Mouse (Mus musculus): Measurements from ENCODE around the gene Ugt1a5. TPM values are rescaled to one million over a fixed set of nuclear protein-coding genes. Genes with fewer than 3 reads are reported as not detected.

The Ugt1a5 gene
- total RNA-seq, 1 experiment = not detected

- Histone ChIP-seq H3K9me3 (ENCODE audit: control insufficient read depth, insufficient read depth, low read depth, low read length) (peaks cover 3% of the 10 kb centered on the region; the same call in 1 of the 2 replicates), H3K36me3 (ENCODE audit: control insufficient read depth, insufficient read depth, low read length, poor library complexity, severe bottlenecking) (peaks cover 45% of the 10 kb centered on the region), H3K4me1 (ENCODE audit: control insufficient read depth in 2 of 2, insufficient read depth in 2 of 2, low read length in 2 of 2, poor library complexity in 1 of 2) (peaks cover 3 to 4% of the 10 kb centered on the region in 2 experiments; a peak in 2 of 4 replicates), H3K4me3 (ENCODE audit: insufficient read depth in 1 of 2, low read depth in 1 of 2, low read length in 2 of 2, poor library complexity in 1 of 2, severe bottlenecking in 1 of 2) (no peak overlapping the region), H3K27ac (ENCODE audit: insufficient read depth, low read depth, low read length, poor library complexity, severe bottlenecking) (no peak overlapping the region), H3K9ac (ENCODE audit: insufficient read depth, low read depth, low read length, poor library complexity, severe bottlenecking) (no peak overlapping the region)
- in situ Hi-C loops (cut with MboI; ENCODE audit: low sequenced_read_pairs in 2 of 2, unreplicated experiment in 2 of 2) = no loop called here
- TF ChIP-seq MAFK (IDR thresholded peaks at IDR 0.05; ENCODE audit: insufficient read depth, low read depth, low read length) = no peak
- no peak for TF ChIP-seq ZNF384 (IDR thresholded peaks at IDR 0.05; ENCODE audit: low read depth, low read length)
- no peak for TF ChIP-seq HCFC1 (IDR thresholded peaks at IDR 0.05; ENCODE audit: borderline replicate concordance, insufficient read depth, low read length)
- no peak for TF ChIP-seq CHD2 (IDR thresholded peaks at IDR 0.05; ENCODE audit: low read depth, low read length)
- TF ChIP-seq ZC3H11A (IDR thresholded peaks at IDR 0.05; ENCODE audit: borderline replicate concordance, low read depth, low read length) = no peak
- DNase-seq (ENCODE audit: low read depth, low spot score) = no peak
These were observed 95.9 kb downstream of the Ugt1a5 start for GRCm38 (mm10) chr1:88261706-88262105.

GRCm38 (mm10) chr1:88262255-88262654 is 96.4 kb downstream of the Ugt1a5 start:
- peaks cover 3 to 4% of the 10 kb centered on the region in 2 experiments; a peak in 2 of 4 replicates for H3K4me1 ChIP-seq (ENCODE audit: control insufficient read depth in 2 of 2, insufficient read depth in 2 of 2, low read length in 2 of 2, poor library complexity in 1 of 2)
- H3K9ac ChIP-seq (ENCODE audit: insufficient read depth, low read depth, low read length, poor library complexity, severe bottlenecking) = no peak overlapping the region
- no peak for TF ChIP-seq ZNF384 (IDR thresholded peaks at IDR 0.05; ENCODE audit: low read depth, low read length)
- TF ChIP-seq HCFC1 (IDR thresholded peaks at IDR 0.05; ENCODE audit: borderline replicate concordance, insufficient read depth, low read length) = no peak
- no peak for TF ChIP-seq ZC3H11A (IDR thresholded peaks at IDR 0.05; ENCODE audit: borderline replicate concordance, low read depth, low read length)
- TF ChIP-seq CHD2 (IDR thresholded peaks at IDR 0.05; ENCODE audit: low read depth, low read length) = no peak; the same call in 1 of the 2 replicates
- TF ChIP-seq MAFK (IDR thresholded peaks at IDR 0.05; ENCODE audit: insufficient read depth, low read depth, low read length) = no peak
- peaks cover 3% of the 10 kb centered on the region; the same call in 1 of the 2 replicates for H3K9me3 ChIP-seq (ENCODE audit: control insufficient read depth, insufficient read depth, low read depth, low read length)
- H3K4me3 ChIP-seq (ENCODE audit: insufficient read depth in 1 of 2, low read depth in 1 of 2, low read length in 2 of 2, poor library complexity in 1 of 2, severe bottlenecking in 1 of 2) = no peak overlapping the region
- H3K36me3 ChIP-seq (ENCODE audit: control insufficient read depth, insufficient read depth, low read length, poor library complexity, severe bottlenecking) = peaks cover 50% of the 10 kb centered on the region
- no peak overlapping the region for H3K27ac ChIP-seq (ENCODE audit: insufficient read depth, low read depth, low read length, poor library complexity, severe bottlenecking)
- in situ Hi-C loops (cut with MboI; ENCODE audit: low sequenced_read_pairs in 2 of 2, unreplicated experiment in 2 of 2) = no loop called here
- DNase-seq (ENCODE audit: low read depth, low spot score) = no peak

- no peak for DNase-seq (ENCODE audit: low read depth, low spot score)
- Histone ChIP-seq H3K36me3 (ENCODE audit: control insufficient read depth, insufficient read depth, low read length, poor library complexity, severe bottlenecking) (peaks cover 56% of the 10 kb centered on the region), H3K4me1 (ENCODE audit: control insufficient read depth in 2 of 2, insufficient read depth in 2 of 2, low read length in 2 of 2, poor library complexity in 1 of 2) (peaks cover 3 to 4% of the 10 kb centered on the region in 2 experiments; a peak in 2 of 4 replicates), H3K9me3 (ENCODE audit: control insufficient read depth, insufficient read depth, low read depth, low read length) (peaks cover 3% of the 10 kb centered on the region; the same call in 1 of the 2 replicates), H3K27ac (ENCODE audit: insufficient read depth, low read depth, low read length, poor library complexity, severe bottlenecking) (no peak overlapping the region), H3K4me3 (ENCODE audit: insufficient read depth in 1 of 2, low read depth in 1 of 2, low read length in 2 of 2, poor library complexity in 1 of 2, severe bottlenecking in 1 of 2) (no peak overlapping the region), H3K9ac (ENCODE audit: insufficient read depth, low read depth, low read length, poor library complexity, severe bottlenecking) (no peak overlapping the region)
- in situ Hi-C loops (cut with MboI; ENCODE audit: low sequenced_read_pairs in 2 of 2, unreplicated experiment in 2 of 2) = no loop called here
- no peak for TF ChIP-seq HCFC1 (IDR thresholded peaks at IDR 0.05; ENCODE audit: borderline replicate concordance, insufficient read depth, low read length)
- TF ChIP-seq MAFK (IDR thresholded peaks at IDR 0.05; ENCODE audit: insufficient read depth, low read depth, low read length) = no peak
- no peak for TF ChIP-seq ZC3H11A (IDR thresholded peaks at IDR 0.05; ENCODE audit: borderline replicate concordance, low read depth, low read length)
- no peak for TF ChIP-seq ZNF384 (IDR thresholded peaks at IDR 0.05; ENCODE audit: low read depth, low read length)
- TF ChIP-seq CHD2 (IDR thresholded peaks at IDR 0.05; ENCODE audit: low read depth, low read length) = no peak
These were observed 97.1 kb downstream of the Ugt1a5 start for GRCm38 (mm10) chr1:88262961-88263360.

- Histone ChIP-seq H3K9me3 (ENCODE audit: control insufficient read depth, insufficient read depth, low read depth, low read length) (peaks cover 3% of the 10 kb centered on the region; the same call in 1 of the 2 replicates), H3K27ac (ENCODE audit: insufficient read depth, low read depth, low read length, poor library complexity, severe bottlenecking) (no peak overlapping the region), H3K4me3 (ENCODE audit: insufficient read depth in 1 of 2, low read depth in 1 of 2, low read length in 2 of 2, poor library complexity in 1 of 2, severe bottlenecking in 1 of 2) (no peak overlapping the region), H3K36me3 (ENCODE audit: control insufficient read depth, insufficient read depth, low read length, poor library complexity, severe bottlenecking) (peaks cover 64% of the 10 kb centered on the region), H3K9ac (ENCODE audit: insufficient read depth, low read depth, low read length, poor library complexity, severe bottlenecking) (no peak overlapping the region), H3K4me1 (ENCODE audit: control insufficient read depth in 2 of 2, insufficient read depth in 2 of 2, low read length in 2 of 2, poor library complexity in 1 of 2) (peaks cover 3 to 4% of the 10 kb centered on the region in 2 experiments; a peak in 2 of 4 replicates)
- in situ Hi-C loops (cut with MboI; ENCODE audit: low sequenced_read_pairs in 2 of 2, unreplicated experiment in 2 of 2) = no loop called here
- TF ChIP-seq MAFK (IDR thresholded peaks at IDR 0.05; ENCODE audit: insufficient read depth, low read depth, low read length) (no peak), ZC3H11A (IDR thresholded peaks at IDR 0.05; ENCODE audit: borderline replicate concordance, low read depth, low read length) (no peak), CHD2 (IDR thresholded peaks at IDR 0.05; ENCODE audit: low read depth, low read length) (no peak), HCFC1 (IDR thresholded peaks at IDR 0.05; ENCODE audit: borderline replicate concordance, insufficient read depth, low read length) (no peak), ZNF384 (IDR thresholded peaks at IDR 0.05; ENCODE audit: low read depth, low read length) (no peak)
- DNase-seq (ENCODE audit: low read depth, low spot score) = no peak
These were observed 98.0 kb downstream of the Ugt1a5 start for GRCm38 (mm10) chr1:88263778-88264177.

Measured in ES-E14 (cell line).